Comparison of ENCODE assay signal across 28 mouse cellular contexts in genomic region chr10:21156953-21157499, GRCm38 (mm10). TPM values are rescaled to one million over a fixed set of nuclear protein-coding genes. Genes with fewer than 3 reads are reported as not detected.
DNase-seq lines count a peak whose midpoint lies in the region; ATAC-seq lines count a peak whose summit lies in the region.
"Had no signal": no experiment of that assay in that cellular context is flagged by ENCODE, and none has a peak within 500 bp of the region (broad histone marks: within the 10 kb centered on the region; RNA-seq: fewer than 3 reads in every experiment).

No protein-coding gene starts in this region.

- peaks cover 16% of the 10 kb centered on the region for H3K36me3 ChIP-seq in megakaryocyte, embryonic 14.5 days (replicated peaks; ENCODE audit: low read length)
- H3K36me3 ChIP-seq in splenic B cell, adult 2 months (ENCODE audit: control insufficient read depth, insufficient read depth, low read length, poor library complexity, severe bottlenecking): no peaks in the 10 kb centered on the region
- H3K36me3 ChIP-seq: heart, embryonic 15.5 days had no signal

- H3K4me1 ChIP-seq in megakaryocyte, embryonic 14.5 days: peaks cover 76% of the 10 kb centered on the region

- no peak for ATAC-seq in CD4-positive, CD25-positive, alpha-beta regulatory T cell, adult 4 months
- ATAC-seq in megakaryocyte, adult 5-6 weeks (ENCODE audit: poor library complexity, severe bottlenecking): no peak
- ATAC-seq: forebrain, postnatal 0 days; hindbrain, postnatal 0 days; intestine, embryonic 16.5 days; midbrain, embryonic 16.5 days had no signal

- peak; percentile 19 for DNase-seq in CD4-positive, CD25-positive, alpha-beta regulatory T cell, adult 2 months (ENCODE audit: low read depth, low spot score)
- DNase-seq in induced T-regulatory cell, adult 2 months (ENCODE audit: low read depth): peak; percentile 57
- peak; percentile 42 for DNase-seq in splenic B cell, adult 2 months (ENCODE audit: low read depth, low spot score)
- DNase-seq in urinary bladder, postnatal 4 days (ENCODE audit: low spot score in 2 of 2): no peak
- no peak for DNase-seq in adrenal gland, postnatal 25 days
- DNase-seq: adrenal gland, postnatal 36 days; cerebellum, adult 18-20 months; cerebellum, postnatal 10 days; forebrain, postnatal 0 days; kidney, adult 9 months; kidney, postnatal 10 days; layer of hippocampus, adult 9-11 months; right cerebral cortex, adult 18-20 months; spleen, adult 18-20 months; thymus, adult 18-20 months; thymus, postnatal 4 days had no signal

- H3K9me3 ChIP-seq in megakaryocyte, embryonic 14.5 days: no peaks in the 10 kb centered on the region
- H3K9me3 ChIP-seq: forebrain, embryonic 12.5 days; heart, embryonic 15.5 days; hindbrain, embryonic 12.5 days; midbrain, embryonic 10.5 days had no signal

- H3K4me3 ChIP-seq in megakaryocyte, embryonic 14.5 days (replicated peaks): peak overlapping the region; percentile 33
- H3K4me3 ChIP-seq: erythroblast, embryonic 14.5 days; forebrain, embryonic 12.5 days; hindbrain, embryonic 12.5 days; midbrain, embryonic 10.5 days had no signal

- peaks cover 25% of the 10 kb centered on the region for H3K27me3 ChIP-seq in megakaryocyte, embryonic 14.5 days (replicated peaks)
- no peaks in the 10 kb centered on the region for H3K27me3 ChIP-seq in splenic B cell, adult 2 months (ENCODE audit: control insufficient read depth, insufficient read depth, low read length, poor library complexity, severe bottlenecking)

RNA-seq across cellular contexts. Expression of gene Myb, which starts 3.8 kb away (rescaled TPM):
- polyA plus RNA-seq in CD4-positive, CD25-positive, alpha-beta regulatory T cell, adult 4 months (2017; shearing (Covaris generic)): 1 to 10 TPM; 6.6 to 7.6 TPM
- 2.0 TPM in 1 of 2 replicates, not detected in the other for polyA plus RNA-seq in megakaryocyte, embryonic 14.5 days (2012; ENCODE audit: insufficient read depth, low replicate concordance)
- 42.5 and 45.2 TPM in 2 replicates for total RNA-seq in megakaryocyte, adult 5-6 weeks (2015)
- 38.3 and 50.7 TPM in 2 replicates for total RNA-seq in megakaryocyte, adult 5-6 weeks (2017)
- total RNA-seq in adrenal gland, postnatal 25 days (2021): 0.21 and 0.38 TPM in 2 replicates
- total RNA-seq: adrenal gland, adult 18-20 months had no signal

Comparison
In these comparisons a context has a peak if more than half of its experiments do, and no peak if none do; other contexts are left out.
1. DNase-seq: peak in CD4-positive, CD25-positive, alpha-beta regulatory T cell, adult 2 months (single experiment), induced T-regulatory cell, adult 2 months (single experiment) and splenic B cell, adult 2 months (single experiment); none in urinary bladder, postnatal 4 days (0 of 2) and adrenal gland, postnatal 25 days (single experiment).
2. RNA of gene Myb, which starts 3.8 kb away (total RNA-seq): 38.3 to 50.7 TPM in megakaryocyte, adult 5-6 weeks; 0.21 to 0.38 TPM in adrenal gland, postnatal 25 days; every median in the first group is over 10 times any median in the second.